Mouse (Mus musculus) intestine, postnatal 0 days (tissue): ENCODE results near the gene Nupr1. TPM values are rescaled to one million over a fixed set of nuclear protein-coding genes. Genes with fewer than 3 reads are reported as not detected.

Experiments
- ATAC-seq: fragments of 200-750 bp; cut with Nextera tagmentation; 2 replicates; pipeline ENCODE4 v1.8.0; 2017; ENCODE audit warnings: mild to moderate bottlenecking, moderate TSS enrichment, moderate library complexity
- H3K27ac ChIP-seq: fragments of 300-500 bp; sonication (generic); 2 replicates; pipeline ENCODE4 v1.5.1; 2014; ENCODE audit warnings: mild to moderate bottlenecking, low read depth, low read length, moderate library complexity
- H3K27me3 ChIP-seq: fragments of 300-500 bp; sonication (generic); replicated peaks from 2 replicates; pipeline ENCODE4 v1.6.1; 2014; ENCODE audit warnings: low read length, mixed read lengths; ENCODE audit not compliant: control insufficient read depth, insufficient read depth
- H3K36me3 ChIP-seq: fragments of 300-500 bp; sonication (generic); 2 replicates; pipeline ENCODE4 v1.6.1; 2014; ENCODE audit warnings: mild to moderate bottlenecking, moderate library complexity; ENCODE audit not compliant: control insufficient read depth, insufficient read depth
- H3K4me1 ChIP-seq: fragments of 300-500 bp; sonication (generic); replicated peaks from 2 replicates; pipeline ENCODE4 v1.6.1; 2014; ENCODE audit warnings: antibody characterized with exemption, low read length, mixed read lengths; ENCODE audit not compliant: control insufficient read depth, insufficient read depth
- H3K4me2 ChIP-seq: fragments of 300-500 bp; sonication (generic); replicated peaks from 2 replicates; pipeline ENCODE4 v1.6.1; 2014; ENCODE audit warnings: low read depth, mild to moderate bottlenecking, moderate library complexity
- H3K4me3 ChIP-seq: fragments of 300-500 bp; sonication (generic); 2 replicates; pipeline ENCODE4 v1.5.1; 2014; ENCODE audit warnings: low read depth, low read length
- H3K9ac ChIP-seq: fragments of 300-500 bp; sonication (generic); 2 replicates; pipeline ENCODE4 v1.6.1; 2014; ENCODE audit warnings: mild to moderate bottlenecking, low read depth, low read length
- H3K9me3 ChIP-seq: fragments of 300-500 bp; sonication (generic); 2 replicates; pipeline ENCODE4 v1.6.1; 2016; ENCODE audit warnings: mixed run types; ENCODE audit not compliant: control insufficient read depth
- CTCF ChIP-seq: sonication (generic); IDR thresholded peaks from 2 replicates; pipeline ENCODE4 v1.5.1; 2016; ENCODE audit warnings: low read depth, mild to moderate bottlenecking, control low read depth, antibody characterized with exemption, moderate library complexity
- WGBS: fragments of 180-500 bp; shearing (Covaris S2); extraction: QIAGEN DNeasy Blood & Tissue Kit; methylation state at CpG from one replicate; pipeline ENCODE4 v1.1.7; 2014; 5-methylcytosine and 5-hydroxymethylcytosine counted together
- polyA plus RNA-seq: library from polyadenylated mRNA; unstranded; fragments of >200 nt; fragmentation: Nextera tagmentation; extraction: Ambion mirVana; gene quantifications from 2 replicates; pipeline ENCODE4 v1.2.1, GENCODE M21; 2015

Nupr1 gene
- polyA plus RNA-seq, 1 experiment from 2014 or later = 30.8 TPM

GRCm38 (mm10) chr7:126659771-126660170, 29.1 kb upstream of the Nupr1 start:
- no peaks in the 10 kb centered on the region for H3K27me3 ChIP-seq
- H3K4me2 ChIP-seq = no peak overlapping the region
- no peak for TF ChIP-seq CTCF
- H3K4me1 ChIP-seq = 0 out of 2 replicates have a peak, but pooled peaks cover 5% of the 10 kb centered on the region
- no peaks in the 10 kb centered on the region for H3K9me3 ChIP-seq
- WGBS = 88% methylated on average over 3 of the region's 3 CpGs
- H3K4me3 ChIP-seq = no peak overlapping the region
- peaks cover 9% of the 10 kb centered on the region for H3K36me3 ChIP-seq
- ATAC-seq = no peak
- no peak overlapping the region for H3K27ac ChIP-seq
- H3K9ac ChIP-seq = no peak overlapping the region

GRCm38 (mm10) chr7:126657522-126657921, 26.9 kb upstream of the Nupr1 start:
- Histone ChIP-seq H3K4me1 (no peaks in the 10 kb centered on the region), H3K36me3 (peaks cover 7% of the 10 kb centered on the region), H3K9ac (no peak overlapping the region), H3K4me2 (no peak overlapping the region), H3K4me3 (no peak overlapping the region), H3K27ac (no peak overlapping the region), H3K27me3 (no peaks in the 10 kb centered on the region), H3K9me3 (no peaks in the 10 kb centered on the region)
- WGBS = 41% methylated on average over 1 of the region's 1 CpGs
- ATAC-seq = no peak
- TF ChIP-seq CTCF = no peak

- Histone ChIP-seq H3K4me2 (no peak overlapping the region), H3K27me3 (no peaks in the 10 kb centered on the region), H3K9me3 (no peaks in the 10 kb centered on the region), H3K27ac (no peak overlapping the region), H3K36me3 (no peaks in the 10 kb centered on the region; the same call in 1 of the 2 replicates), H3K9ac (no peak overlapping the region), H3K4me1 (no peaks in the 10 kb centered on the region), H3K4me3 (no peak overlapping the region)
- WGBS = 90% methylated on average over 3 of the region's 3 CpGs
- no peak for ATAC-seq
- no peak for TF ChIP-seq CTCF
These were observed 25.0 kb upstream of the Nupr1 start for GRCm38 (mm10) chr7:126655695-126656094.

- no peaks in the 10 kb centered on the region for H3K9me3 ChIP-seq
- ATAC-seq = no peak
- no peak overlapping the region for H3K4me2 ChIP-seq
- 74% methylated on average over 2 of the region's 2 CpGs for WGBS
- no peak for TF ChIP-seq CTCF
- H3K36me3 ChIP-seq = no peaks in the 10 kb centered on the region; the same call in 1 of the 2 replicates
- H3K9ac ChIP-seq = no peak overlapping the region
- no peak overlapping the region for H3K27ac ChIP-seq
- H3K4me3 ChIP-seq = no peak overlapping the region
- no peaks in the 10 kb centered on the region for H3K4me1 ChIP-seq
- no peaks in the 10 kb centered on the region for H3K27me3 ChIP-seq
These were observed 23.3 kb upstream of the Nupr1 start for GRCm38 (mm10) chr7:126653991-126654390.

- no peaks in the 10 kb centered on the region; the same call in 1 of the 2 replicates for H3K36me3 ChIP-seq
- no peak for TF ChIP-seq CTCF
- no peak overlapping the region for H3K27ac ChIP-seq
- no peaks in the 10 kb centered on the region for H3K4me1 ChIP-seq
- no peak overlapping the region for H3K4me3 ChIP-seq
- H3K4me2 ChIP-seq = 0 out of 2 replicates have a peak overlapping the region, but pooled peaks have one; percentile 6
- peak; percentile 46 for ATAC-seq
- H3K9me3 ChIP-seq = no peaks in the 10 kb centered on the region
- H3K9ac ChIP-seq = no peak overlapping the region
- 16% methylated on average over 2 of the region's 2 CpGs for WGBS
- no peaks in the 10 kb centered on the region for H3K27me3 ChIP-seq
These were observed 20.2 kb upstream of the Nupr1 start for GRCm38 (mm10) chr7:126650852-126651251.

- Histone ChIP-seq H3K27ac (peak within 1 kb of the TSS; percentile 84), H3K4me1 (no peaks in the 10 kb centered on the region), H3K9ac (peak within 1 kb of the TSS; percentile 70), H3K27me3 (no peaks in the 10 kb centered on the region), H3K4me3 (peak within 1 kb of the TSS; percentile 64), H3K36me3 (no peaks in the 10 kb centered on the region; the same call in 1 of the 2 replicates), H3K4me2 (peak within 1 kb of the TSS; percentile 72), H3K9me3 (no peaks in the 10 kb centered on the region)
- WGBS = 1% methylated on average over 57 of the region's 57 CpGs
- 0 out of 2 replicates have a peak, but pooled peaks have one; percentile 16 for TF ChIP-seq CTCF
- peak; percentile 90 for ATAC-seq
These were observed 18.8 kb upstream of the Nupr1 start, which contains the start of gene Sgf29 for GRCm38 (mm10) chr7:126649231-126650051. Gene Sgf29 (plus strand): TSS chr7:126649309.
